Mouse (Mus musculus) heart, postnatal 4 days (tissue): ENCODE measurements at regions not wholly inside any gene's neighbourhood (a gene's known extent, or its start where the extent isn't known, plus 50 kb on each side); places are given as distances from the start of the nearest gene placed in this dataset.
A peak's percentile ranks its signal among the peaks of the same experiment; 100 is the strongest.

Source experiments
- DNase-seq: peaks from one replicate; pipeline ENCODE4 v3.0.0; 2021

DNA sequence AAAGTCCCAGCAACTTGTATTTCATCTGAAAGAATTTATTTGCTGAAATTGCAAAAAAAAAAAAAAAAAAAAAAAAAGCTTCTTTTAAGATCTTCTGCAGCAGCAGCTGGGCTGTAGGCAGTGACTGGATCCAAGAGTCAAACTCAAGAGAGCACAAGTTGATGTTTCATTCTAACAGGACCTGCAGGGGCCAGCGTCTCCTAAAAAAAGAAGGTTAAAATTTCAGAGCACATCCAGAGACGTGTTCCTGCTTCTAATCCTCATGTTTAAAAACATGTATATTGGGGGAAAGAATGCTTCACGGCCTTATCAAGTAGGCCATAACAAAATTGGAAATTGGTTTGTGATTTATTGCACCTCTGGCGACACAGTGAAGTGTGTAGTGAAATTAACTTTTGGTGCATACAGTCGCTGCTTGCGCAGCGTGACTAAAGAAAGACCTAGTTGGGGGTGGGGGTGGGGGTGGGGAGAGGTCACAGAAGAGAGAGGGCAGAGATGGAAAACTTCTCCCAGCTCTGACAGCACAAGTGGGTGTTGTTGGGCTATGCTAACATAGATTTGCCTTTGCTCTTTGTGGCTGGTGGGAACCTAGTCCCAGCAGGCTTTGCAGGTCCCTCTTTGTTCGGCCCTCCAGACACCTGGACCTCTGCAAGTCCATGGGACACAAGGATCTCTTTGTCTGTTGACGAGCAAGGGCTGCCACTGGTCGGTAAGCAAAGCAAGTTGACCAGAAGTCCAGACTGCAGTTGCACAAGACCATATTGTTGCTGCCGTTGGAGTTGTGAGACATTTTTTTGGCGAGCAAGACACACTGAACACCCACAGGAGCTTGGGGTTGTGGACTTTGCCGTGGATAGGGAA is 155.7 kb upstream of the Slc30a5 start:
- DNase-seq: no peak

DNA sequence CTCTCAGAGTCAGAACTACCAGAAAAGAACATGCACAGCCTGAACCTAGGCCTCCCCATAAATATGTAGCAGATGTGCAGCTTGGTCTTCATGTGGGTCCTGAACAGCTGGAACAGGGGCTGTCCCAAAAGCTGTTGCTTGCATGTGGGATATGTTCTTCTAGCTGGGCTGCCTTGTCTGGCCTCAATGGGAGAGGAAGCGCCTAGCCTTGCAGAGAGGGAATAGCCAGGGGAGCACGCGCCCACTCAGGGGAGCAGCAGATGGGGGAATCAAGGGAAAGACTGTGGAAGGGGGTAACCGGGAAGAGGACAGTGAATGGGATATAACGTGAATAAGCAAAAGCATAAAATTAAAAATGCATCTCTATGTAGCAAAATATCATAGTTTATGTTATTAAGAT is 154.9 kb upstream of the Slc30a5 start:
- DNase-seq: no peak

DNA sequence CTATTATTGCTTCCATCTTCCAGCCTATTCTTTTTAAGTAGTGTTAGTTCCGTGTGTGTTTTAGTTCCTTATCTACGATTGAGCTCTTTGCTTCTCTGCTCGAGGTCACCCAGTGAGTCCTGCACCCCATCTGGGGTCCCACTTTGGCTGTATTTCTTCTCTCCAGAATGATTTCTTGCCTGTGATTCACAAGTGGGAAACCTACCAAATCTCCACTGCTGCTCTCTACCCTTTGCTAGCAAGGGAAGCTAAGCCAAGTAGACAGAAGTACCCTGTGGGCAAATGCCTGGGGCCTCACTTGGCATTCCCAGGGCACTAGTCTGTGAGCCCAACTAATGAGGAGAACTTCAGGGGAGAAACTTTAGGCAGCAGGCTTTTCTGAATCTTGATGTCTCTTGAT is 142.5 kb upstream of the Slc30a5 start:
- no peak for DNase-seq

DNA sequence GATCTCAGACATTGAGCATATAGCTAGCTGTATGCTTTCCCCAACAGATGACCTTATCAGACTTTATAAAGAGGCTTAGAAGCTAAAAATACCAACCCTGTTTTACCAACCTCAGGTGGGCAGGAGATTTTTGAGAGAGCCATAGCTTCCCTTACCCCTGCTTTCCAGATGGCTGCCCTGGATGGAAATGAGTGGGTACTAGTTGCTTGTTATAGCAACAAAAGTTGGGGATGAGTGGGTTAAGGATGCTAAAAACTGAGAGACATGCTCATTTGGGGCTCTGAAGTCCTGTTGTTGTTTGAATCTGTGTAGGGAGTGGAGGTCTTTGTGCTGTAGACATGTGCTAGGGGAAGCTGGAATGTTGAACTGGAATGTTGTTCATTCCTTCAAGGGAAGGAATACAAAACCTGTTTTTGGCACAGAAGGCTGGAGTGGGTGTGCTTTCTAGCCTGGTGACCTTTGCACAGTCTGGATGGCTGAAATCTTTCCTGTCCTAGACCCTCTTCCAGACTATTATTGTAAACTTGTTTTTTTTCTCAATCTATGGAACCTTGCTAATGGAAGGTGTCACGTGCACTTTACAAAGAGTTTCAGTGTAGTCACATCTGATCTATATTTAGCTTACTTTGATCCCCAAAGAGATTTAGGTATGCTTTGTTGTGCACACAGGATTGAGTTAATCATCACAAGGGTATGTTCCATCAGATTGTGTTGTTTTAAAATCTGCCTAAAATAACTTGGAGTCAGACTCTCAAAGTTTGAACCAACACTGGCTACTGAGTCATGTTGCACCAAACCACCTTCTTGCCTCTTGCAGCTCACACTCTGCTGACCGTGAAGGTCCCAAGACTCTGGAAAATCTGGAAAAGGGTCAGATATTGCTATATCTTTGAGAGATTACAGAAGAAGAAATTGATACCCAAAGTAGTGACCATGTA is 138.1 kb upstream of the Slc30a5 start:
- DNase-seq: no peak

DNA sequence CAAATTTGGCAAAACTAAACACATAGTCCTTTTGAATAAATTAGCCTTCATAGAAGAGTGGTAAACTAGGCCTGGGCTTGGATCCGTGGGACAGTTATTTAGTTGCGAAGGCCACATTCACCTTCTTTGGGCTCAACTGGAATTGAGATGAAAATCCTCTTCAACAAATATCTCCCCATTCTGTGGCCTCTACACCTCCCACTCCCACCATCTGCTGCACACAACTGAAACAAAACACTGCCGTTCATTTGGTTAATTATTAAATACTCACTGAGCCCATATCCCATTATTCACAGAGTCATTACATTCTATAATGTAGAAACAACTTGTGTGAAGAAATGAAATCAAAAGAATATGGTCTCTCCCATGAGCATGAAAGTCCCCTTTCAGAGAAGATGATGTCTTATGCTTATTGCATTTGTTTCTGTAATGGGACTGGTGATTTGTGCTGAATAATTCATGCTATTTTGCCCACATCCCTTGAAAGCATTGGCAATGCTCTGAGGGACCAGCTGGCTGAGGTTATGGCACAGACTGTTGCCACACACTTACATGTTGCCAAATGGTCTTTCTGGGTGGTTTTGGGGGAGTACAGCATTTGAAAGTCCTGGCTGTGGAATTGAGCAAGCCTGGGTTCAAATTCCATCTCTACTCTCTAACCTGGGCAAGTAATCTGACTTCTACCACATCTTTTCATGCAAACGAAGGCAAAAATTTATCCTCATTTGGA is 129.7 kb upstream of the Slc30a5 start:
- no peak for DNase-seq

DNA sequence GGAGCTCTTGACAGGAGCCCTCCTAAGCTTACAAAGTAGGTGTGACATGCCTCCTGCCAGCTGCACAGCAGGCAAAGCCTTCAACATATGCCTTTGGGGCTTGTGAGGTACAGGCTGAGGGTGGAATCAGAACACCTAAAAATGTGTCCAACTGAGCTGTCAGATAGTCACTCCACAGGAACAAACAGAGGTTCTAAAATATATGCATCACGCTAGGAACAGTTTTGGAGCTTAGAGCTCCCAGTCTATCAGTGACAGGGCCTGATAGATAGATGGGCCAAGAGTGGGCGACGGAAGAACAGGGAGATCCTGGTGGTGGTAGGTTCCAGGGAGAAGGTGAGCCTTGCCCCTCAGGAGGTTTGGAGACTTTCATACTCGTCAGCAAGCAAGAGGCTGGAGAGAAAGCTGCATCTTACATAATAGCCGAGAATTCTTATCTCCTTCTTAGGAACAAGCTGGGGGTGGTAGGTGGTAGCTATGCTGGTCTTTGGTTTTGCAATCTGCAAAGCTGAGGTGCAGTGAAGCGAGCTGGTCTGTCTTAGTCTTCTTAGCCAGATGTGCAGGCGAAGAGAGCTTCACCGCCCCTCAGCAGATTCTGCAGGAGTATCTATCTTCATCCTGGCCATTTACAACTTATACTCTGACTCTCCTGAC is 121.5 kb upstream of the Slc30a5 start:
- no peak for DNase-seq

DNA sequence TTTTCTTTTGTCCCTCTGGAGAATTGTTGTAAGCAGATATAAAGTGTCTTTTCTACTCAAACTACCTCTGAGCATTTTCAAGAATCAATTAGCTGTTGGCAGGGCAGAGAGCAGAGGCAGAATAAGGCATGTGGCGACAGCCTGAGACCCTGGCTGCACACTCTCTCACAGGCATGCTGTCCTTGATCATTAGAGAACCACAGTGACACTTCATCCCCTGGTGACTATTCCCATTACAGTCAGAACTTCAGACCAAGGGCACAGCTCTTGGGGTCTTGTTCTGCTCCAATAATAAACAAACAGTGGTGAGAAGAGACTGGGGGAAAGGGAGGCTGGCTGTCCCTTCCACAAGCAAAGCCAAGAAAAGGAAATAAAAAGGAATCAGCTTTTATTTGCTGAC is 120.9 kb upstream of the Slc30a5 start:
- DNase-seq: no peak

DNA sequence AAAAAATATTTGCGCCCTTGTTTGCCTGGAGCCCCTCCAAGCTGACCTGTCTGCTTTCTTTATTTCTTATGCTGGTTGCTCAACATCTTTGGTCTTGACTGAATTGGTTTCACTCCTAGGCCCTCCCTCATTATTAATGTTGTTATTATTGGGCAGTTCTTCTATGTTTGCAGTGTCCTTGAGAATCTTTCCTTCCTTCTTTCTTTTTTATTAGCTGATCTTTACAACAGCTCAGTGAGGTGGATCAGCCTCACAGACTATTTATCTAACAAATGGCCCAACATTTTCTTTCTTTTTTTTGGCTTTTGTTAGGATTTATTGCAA is 117.9 kb upstream of the Slc30a5 start:
- no peak for DNase-seq

DNA sequence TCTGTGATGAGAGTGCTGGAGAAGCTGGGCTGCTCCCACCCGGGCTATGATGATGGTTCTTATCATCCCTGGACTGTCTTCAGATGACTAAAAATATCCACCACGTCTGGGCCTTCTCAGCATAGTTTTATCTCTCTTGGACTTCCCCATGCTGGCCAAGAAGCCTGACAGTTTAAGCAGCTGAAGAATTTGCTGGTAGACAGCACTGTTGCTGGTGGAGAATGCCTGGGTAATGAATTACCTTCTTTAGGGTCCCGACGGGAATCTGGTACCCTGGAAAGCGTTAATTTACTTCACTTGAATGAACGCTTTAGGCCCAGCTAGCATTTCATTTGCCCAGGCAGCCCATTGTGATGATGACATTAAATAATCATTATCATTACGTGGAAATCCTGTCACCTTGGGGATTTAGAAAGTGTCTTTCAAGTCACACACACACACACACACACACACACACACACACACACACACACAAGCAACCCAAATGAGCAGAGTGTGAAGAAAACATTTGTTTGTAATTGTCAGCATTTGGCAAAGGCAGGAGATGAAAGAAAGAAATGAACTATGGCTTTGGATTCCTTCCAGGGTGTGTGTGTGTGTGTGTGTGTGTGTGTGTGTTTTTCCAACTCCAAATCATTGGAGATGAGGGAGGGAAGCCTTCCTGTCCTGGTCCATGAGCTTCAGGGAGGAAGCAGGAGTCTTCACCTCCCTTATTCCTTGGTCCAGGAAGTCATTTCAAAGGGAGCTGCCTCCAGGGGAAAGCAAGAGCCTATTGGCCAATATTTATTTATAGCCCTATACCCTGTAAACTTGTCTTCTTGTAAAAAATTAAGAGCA is 117.3 kb upstream of the Slc30a5 start:
- DNase-seq: peak; percentile 10

DNA sequence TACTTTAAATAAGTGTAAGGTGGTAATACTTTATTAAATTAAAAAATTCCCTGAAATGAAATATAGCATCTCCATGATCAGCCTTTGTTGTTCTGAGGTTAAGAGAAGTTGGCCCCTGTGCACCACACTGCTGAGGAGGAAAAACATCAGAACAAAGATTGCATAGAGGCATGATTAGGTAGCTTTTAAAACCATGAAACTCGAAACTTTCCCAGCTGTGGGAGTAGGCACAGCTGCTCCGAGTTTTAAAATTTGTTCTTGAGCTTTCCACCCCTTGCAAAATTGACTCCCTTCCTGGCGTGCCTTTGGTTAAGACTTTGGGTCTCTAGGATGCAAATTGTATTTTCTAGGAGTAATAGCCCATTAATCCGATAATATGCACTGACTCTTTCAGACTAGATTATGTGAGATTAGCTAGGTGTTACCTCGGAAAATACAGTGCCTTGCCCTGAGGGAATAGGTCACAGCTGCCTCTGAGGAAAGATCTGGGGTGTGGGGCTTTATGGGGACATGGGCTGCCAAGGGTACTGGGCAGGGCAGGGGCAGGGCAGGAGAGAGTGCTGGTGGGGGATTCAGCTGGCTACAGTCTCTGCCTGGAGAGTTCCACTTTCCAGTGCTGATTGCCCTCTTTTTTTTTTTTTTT is 110.1 kb upstream of the Slc30a5 start:
- no peak for DNase-seq

DNA sequence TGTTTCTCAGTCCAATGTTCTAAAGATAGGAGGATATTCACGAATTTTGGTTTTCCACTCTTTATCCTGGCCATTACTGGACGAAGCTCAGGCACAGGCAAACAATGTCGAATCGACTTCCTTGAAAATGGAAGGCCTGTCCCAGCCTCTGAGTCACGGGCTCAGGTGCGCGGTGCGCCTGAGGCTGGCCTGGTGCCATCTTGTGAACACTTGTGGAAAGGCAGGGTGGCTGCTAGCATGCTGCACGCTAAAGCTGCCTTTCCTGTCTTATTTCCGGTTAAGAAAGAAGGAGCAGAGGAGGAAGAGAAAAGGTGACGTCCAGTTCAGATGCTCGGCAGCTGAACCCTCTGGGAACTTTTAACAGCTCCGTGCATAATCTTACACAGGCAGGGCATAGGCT is 107.6 kb upstream of the Slc30a5 start:
- peak; percentile 24 for DNase-seq

DNA sequence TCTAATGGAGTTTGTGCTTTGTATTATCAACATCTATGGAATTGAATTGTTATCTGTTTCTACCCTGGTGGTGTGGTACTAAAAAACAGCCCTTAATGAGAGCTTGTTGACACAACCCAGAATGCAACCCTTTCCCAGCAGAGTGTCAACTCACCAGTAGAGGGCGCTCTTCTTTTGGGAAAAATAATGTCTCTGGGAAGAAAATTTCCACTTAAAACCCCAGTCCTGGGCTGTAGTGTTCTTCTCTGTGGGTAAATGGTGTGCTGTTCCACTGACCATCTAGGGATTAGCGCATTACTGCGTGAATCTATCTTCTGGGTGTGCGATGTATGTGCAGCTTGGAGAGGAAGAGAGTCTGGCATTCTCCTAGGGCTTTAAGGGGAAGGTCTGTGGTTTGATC is 106.5 kb upstream of the Slc30a5 start:
- peak; percentile 44 for DNase-seq

DNA sequence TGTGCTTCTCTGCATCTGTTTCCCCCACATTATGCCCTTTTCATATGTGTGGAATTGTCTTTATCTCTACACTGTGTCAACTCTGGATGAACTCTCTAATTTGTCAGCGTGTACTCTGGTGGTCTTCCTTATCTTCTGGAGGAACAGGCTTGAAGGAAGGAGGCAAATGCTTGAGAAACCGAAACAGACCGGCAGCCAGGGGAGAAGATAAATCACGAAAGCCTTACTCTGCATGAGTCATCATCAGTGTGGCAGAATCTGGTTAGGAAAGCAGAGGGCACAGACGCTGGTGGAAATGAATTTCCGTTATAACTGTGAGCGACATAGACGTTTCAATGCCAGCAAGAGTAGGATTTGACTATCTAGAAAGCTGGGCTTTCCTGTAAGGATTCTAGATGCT is 100.0 kb upstream of the Slc30a5 start:
- no peak for DNase-seq

DNA sequence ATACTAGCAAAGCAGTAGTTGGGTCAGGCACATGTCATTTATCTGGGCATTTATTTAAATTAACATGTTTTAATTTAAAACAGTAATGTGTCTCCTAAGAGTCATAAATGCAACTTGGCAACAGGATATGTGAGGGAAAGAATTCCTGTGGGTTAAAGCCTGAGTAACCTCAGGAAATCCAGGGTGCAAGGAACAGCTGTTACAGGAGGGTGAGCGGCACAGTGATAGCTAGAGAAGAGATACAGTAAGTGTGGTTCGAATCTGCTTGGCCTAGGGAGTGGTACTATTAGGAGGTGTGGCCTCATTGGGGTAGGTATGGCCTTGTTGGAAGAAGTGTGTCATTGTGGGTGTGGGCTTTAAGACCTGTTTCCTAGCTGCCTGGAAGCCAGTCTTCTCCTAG is 66.3 kb upstream of the Slc30a5 start:
- no peak for DNase-seq

DNA sequence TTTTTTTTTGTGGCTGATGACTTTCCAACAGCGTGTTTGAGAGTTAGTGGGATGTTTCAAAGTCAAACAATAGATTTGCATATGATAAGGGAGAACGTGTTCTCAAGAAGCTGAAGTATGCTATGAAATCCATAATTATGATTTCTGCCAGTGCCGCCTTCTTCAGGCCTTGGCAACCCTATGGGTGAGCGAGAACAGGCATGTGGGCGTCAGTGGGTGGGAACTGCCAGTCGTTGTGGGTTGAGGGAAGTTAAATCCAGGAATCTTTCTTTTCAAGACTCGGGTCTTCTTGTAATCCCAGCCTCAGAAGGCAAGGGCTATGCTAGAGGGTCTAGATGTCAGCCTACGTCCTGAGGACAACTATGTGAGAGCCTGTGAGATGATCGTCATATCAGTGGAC is 60.6 kb upstream of the Slc30a5 start:
- no peak for DNase-seq

DNA sequence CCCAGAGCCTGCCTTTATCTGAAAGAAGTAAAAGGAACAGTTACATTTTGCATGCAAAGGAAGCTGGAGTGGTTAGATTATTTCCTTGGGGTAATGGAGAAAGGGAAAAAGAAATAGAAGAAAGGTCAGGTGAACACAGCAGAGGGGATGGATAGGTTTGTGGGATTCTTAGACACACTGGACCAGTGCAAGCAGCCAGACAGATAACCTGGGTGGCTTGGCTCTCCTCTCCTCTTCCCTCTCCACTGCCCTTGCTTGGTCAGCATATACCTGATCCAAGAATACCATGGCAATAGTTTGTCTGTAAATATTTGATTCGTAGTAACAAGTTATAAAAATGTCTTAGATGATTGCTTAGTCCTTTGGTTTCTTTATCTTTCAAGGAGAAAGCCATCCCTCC is 59.9 kb upstream of the Slc30a5 start:
- DNase-seq: no peak

DNA sequence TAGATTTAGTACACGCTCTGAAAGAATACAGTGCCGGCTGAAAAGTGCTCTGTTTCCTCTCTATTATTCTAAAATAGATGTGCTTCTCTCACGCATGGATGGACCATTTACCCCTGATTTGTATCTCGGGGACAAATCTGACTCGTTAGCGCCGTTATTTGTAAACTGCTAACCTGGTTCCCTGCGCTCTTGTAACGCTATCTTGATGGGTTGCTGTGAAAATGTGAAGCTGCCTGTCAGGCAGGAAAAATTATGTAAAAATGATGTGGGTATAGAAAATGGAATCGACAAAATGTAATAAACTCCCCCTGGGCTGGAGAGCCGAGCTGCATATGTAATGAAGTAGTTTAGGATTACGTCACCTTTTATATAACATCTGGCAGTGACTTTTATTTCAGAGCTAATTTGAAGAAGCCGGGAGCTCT is 59.4 kb upstream of the Slc30a5 start:
- no peak for DNase-seq

DNA sequence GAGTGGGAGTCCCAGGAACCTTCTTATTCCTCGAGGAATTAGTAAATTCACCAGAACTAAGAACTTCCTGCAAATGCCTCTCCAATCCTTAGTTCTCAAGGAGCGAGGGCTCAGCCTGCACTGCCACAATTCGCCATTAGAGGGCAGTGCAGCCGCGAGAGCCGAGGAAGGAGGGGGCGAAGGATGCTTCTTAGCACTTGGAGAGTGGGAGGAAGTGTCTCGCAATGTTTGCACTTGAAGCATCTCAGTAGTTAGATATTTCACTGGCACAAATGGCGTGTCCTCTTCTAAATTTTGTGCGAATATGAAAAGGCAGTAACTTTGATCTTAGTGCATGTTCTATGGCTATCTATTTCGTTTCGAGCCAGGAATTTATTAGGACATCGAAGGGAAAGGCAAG is 59.0 kb upstream of the Slc30a5 start:
- peak; percentile 82 for DNase-seq

DNA sequence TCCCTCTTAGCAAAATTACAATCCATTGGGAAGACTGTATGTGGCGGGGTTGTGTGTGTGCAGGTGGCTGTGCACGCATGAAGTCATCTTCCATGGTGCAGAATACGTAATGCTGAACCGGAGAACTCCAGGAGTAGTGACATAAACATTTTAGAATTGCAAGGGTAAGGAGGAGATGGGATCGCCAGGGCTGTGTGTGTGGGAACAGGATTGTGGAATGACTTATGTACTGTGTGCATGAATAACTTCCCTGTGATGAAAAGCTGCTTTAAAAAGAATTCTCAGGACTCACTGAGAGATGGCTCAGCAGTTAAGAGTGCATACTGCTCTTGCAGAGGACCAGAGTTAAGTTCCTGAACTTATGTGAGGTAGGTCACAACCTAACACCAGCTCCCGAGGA is 57.2 kb upstream of the Slc30a5 start:
- no peak for DNase-seq

DNA sequence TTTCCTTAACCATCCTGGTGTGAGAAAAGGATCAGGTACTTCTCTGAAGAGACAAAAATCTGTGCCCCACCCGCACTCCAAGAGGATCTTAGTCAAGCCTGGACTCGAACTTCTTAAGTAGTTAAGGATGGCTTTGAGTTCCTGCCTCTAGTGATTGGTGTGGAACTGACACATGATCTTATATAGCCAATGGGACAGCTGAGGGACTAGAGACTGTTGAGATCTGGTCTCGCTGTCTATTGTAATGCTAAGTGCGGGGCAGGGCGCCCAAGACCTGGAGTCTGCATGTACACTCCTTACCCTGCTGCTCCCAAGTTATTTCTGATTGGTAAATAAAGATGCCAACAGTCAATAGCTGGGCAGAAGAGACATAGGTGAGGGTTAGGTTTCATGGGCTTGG is 55.3 kb upstream of the Slc30a5 start:
- no peak for DNase-seq

DNA sequence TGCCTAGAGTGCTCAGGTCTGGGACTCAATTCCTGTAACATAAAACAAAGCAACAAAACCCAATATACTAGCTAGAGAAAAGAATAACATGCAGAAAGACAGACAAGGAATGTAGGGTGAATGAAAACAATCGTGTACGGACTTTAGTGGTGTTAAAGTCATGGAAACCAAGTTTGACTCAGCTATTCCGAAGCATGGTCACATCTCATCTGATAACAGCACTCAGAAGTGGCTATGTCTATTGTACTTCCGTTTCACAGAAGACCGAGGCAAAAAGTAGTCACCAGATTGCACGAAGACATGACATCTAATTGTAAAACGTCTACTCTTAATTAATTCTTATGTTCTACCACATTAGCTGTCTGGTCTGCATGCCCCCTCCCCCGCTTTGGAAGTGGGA is 50.5 kb upstream of the Slc30a5 start:
- DNase-seq: no peak
